Mouse (Mus musculus): ENCODE data around the gene Wnt5b.

Wnt5b gene

DNA sequence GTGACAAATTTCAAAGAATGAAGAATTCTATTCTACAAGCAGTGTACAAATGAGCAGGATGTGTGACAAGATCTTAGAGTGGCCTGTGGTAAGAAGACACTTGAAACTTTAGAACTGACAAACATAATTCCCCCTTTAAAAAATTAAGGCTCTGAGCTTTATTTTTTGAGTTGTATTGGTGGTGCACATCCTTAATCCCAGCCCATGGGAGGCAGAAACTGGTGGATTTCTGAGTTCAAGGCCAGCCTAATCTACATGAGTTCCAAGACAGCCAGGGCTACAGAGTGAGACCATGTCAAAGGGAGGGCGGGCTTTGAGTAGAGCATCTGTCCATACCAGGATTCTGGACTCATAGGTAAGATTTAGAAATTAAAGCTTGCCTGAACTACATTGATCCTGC lies 157.3 kb downstream of the Wnt5b start:
- DNase-seq (ENCODE audit: low spot score), result no peak

DNA sequence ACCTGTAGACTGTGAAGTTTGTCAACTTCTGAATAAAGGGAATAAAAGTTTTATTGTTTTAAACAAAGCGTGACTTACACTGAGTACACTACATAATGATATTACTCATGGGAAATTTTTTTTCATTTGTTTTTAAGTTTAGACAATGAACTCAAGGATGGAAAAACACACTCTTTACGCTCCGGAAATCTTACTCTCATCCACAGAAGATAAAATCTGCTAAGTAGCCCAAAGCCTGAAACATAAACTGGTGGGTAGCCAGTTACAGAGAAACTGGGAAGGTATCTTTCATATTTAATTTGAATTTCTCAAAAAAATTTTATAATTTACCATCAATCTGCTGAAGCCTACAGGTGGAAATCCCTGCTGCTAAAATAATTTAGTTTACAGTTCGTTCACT lies 157.7 kb downstream of the Wnt5b start:
- DNase-seq (ENCODE audit: low spot score), result no peak

GRCm38 (mm10) chr6:119385668-119386067 lies 158.5 kb downstream of the Wnt5b start:
- no peak for DNase-seq (ENCODE audit: low spot score)
